Mouse (Mus musculus): ENCODE data around the gene Ncor1. TPM values are rescaled to one million over a fixed set of nuclear protein-coding genes. Genes with fewer than 3 reads are reported as not detected.
"Not testable (repeated sequence)": the region's sequence is repeated elsewhere in the genome, so short reads cannot be mapped to it uniquely, and the experiment has no call there.

Ncor1 gene
- 100 to 1,000 TPM; 238 to 310 (median 267) TPM for total RNA-seq (2022)

DNA sequence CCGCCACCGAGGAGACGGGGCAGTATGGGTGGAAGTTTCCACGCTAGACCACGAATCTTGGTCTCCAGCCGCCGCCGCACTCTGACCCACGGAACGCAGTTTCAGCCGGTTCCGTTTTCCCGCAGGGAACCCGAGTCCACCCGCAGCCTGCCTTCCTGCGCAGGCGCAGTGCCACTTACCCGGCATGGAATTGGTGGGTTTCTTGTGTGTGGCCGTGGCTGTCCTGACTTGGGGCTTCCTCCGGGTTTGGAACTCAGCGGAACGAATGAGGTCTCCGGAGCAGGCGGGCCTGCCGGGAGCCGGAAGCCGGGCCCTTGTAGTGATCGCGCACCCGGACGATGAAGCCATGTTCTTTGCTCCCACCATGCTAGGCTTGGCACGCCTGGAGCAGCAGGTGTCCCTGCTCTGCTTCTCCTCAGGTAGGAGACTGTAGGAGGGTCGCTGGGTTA lies at the start of gene Ncor1, which contains the start of gene Pigl:
Gene Ncor1 (minus strand): TSS at position 266 of the 449 bp plus-strand sequence.
Gene Pigl (plus strand): TSS at position 185 of the 449 bp plus-strand sequence.
- DNase-seq (ENCODE audit: low spot score in 2 of 2): peak; percentile 80 to 81

DNA sequence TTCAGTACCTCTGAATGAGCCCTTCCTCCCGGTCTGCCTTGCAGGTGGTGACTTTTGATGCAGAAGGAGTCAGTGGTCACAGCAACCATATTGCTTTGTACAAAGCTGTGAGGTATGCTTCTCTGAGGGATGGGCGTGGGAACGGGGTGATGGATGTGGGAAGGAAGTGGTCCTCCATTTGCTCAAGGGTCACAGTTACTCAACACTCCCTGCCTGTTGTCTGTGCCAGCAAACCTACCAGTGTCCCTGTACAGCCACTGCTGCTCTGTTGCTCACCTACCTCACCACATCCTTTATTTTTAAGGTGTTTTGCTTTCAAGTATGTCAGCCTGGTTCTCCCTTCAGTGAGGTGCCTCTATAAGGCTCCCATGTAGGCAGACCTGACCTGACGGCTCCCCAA lies 49.3 kb upstream of the Ncor1 start:
- no peak for DNase-seq (ENCODE audit: low spot score in 2 of 2)

DNA sequence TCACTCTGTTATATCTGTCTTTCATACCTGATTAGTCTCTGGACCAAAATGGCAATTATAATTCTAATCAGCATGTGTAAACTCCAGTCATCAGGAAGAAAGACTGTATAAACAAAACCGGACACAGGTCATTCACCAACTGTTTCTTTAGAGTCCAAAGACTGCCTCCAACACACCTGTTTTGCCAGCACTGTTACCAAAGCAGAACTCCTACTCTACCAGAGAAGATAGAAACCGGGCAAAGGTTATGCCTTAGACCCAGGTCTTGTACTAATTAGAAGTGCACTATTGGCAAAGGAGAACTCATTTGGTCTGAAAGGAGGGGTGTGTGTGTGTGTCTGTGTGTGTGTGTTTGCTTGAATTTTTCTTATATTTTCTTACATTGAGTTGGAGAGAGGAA lies 42.2 kb upstream of the Ncor1 start:
- DNase-seq (ENCODE audit: low spot score in 2 of 2): no peak

DNA sequence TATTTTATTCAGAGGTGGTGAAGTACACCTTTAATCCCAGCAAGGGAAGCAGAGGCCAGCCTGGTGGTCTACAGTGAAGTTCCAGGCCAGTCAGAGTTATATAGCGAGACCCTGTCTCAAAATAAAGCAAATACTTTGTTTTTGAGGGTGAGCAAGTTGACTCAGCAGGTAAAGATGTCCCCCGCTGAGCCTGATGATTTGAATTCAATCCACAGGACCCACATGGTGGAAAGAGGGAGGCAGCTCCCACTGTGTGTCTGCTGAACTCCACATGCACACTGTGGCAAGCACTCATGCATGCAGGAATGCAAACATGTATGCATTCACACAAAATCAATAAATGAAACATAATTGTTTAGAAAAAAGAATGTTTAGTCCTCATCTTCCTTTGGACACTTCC lies 40.5 kb upstream of the Ncor1 start:
- DNase-seq (ENCODE audit: low spot score in 2 of 2): no peak

DNA sequence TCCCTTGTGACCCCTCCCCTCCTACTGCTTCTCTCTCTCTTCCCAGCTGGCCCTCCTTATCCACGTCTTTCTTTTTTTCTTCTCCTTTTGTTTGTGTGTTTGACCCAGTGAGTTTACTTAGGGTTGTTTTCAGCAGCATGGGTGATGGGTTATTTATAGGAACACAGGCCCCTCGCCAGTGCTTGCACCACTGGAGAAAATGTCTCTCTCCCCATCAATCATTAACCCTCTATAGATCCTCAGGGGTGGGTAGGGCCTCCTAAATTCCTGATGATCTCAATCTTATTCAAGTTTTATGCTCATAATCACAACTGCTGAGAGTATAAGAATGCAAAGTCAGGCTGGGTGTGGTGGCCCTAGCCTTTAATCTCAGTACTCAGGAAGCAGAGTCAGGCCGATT lies 38.8 kb upstream of the Ncor1 start:
- DNase-seq (ENCODE audit: low spot score in 2 of 2): no peak

DNA sequence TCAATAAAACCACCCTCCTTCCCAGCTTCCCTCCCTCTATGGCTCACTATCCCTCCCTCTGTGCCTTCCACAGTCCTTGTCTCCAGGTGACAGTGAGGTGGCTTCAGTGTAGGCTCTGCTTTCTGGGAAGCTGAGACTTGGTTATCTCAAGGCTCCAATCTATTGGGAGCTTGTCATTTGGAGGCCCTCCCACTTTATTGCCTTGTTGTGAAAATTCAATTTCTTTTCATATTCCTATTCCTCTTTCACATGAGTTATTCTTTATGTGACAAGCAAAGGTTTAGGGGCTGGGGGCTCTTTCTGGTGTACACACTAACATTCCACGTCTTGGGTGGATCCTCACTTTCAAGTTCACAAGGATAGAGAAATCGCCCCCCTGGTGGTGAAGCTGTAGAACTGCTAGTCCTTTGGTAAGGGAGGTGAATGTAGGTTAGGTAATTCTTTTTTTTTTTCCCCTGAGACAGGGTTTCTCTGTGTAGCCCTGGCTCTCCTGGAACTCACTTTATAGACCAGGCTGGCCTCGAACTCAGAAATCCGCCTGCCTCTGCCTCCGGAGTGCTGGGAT lies 37.9 kb upstream of the Ncor1 start:
- no peak for DNase-seq (ENCODE audit: low spot score in 2 of 2)

GRCm38 (mm10) chr11:62495276-62495801 lies 37.0 kb upstream of the Ncor1 start:
- peak in 1 of 2 experiments; percentile 11 for DNase-seq (ENCODE audit: low spot score in 2 of 2)

DNA sequence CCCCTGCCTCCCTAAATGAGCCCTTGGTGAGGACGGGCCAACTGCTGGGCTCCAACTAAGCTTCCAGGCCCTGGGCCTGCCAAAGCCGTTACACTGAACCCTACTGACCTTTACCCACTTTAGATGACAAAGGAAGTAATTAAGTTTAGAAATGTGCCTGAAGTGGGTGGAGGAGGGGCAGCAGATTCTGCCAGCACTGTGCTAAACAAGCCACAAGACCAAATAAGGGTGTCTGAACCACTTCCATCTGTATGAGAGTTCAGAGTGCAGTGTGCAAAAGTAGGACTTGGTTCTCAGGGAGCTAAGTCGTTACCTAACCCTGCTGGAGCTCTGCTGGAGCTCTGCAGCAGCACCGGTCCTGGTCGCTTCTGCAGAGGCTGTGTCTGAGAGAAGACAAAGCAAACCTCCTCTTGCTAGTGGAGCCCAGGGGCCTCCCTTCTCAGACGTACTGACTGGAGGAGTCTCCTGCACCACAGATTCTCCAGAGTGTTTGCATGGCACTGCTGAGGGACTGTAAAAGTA lies 36.5 kb upstream of the Ncor1 start:
- peak; percentile 9 to 43 for DNase-seq (ENCODE audit: low spot score in 2 of 2)

GRCm38 (mm10) chr11:62493701-62494100 lies 35.4 kb upstream of the Ncor1 start:
- DNase-seq (ENCODE audit: low spot score in 2 of 2): no peak

- DNase-seq (ENCODE audit: low spot score in 2 of 2): no peak
These were observed 29.4 kb upstream of the Ncor1 start for GRCm38 (mm10) chr11:62487540-62488350.

DNA sequence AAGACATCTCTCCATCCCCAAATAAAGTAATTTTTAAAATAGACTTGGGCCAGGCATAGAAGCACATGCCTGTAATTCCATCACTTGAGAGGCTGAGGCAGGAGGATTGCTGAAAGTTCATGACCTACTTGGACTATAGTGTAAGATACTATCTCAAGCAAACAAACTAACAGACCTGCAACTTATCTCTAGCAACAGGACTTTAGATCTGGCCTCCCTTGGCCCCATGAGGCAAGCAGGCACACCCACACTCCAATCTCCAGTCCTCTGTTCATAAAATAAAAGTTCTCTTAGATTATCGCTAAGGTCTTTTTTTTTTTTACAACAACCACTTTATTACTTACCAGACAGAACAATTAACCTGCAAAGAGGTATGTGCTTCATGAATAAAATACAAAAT lies 28.6 kb upstream of the Ncor1 start:
- no peak for DNase-seq (ENCODE audit: low spot score in 2 of 2)

DNA sequence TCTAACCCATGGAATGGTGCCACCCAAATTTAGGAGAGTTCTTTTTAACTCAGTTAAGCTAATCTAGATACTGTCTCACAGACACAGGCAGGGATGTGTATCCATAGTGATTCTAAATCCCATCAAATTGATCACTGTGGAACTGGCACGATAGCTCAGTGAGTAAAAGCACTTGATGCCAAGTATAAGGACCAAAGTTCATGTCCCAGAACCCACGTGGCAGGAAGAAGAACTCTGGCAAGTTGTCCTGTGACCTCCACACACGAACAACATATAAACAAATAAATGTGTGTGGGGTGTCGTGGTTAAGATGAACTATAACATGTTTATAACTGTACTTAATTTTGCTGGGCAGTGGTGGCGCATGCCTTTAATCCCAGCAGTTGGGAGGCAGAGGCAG lies 21.2 kb upstream of the Ncor1 start:
- no peak for DNase-seq (ENCODE audit: low spot score in 2 of 2)

GRCm38 (mm10) chr11:62478931-62479330 lies 20.6 kb upstream of the Ncor1 start:
- DNase-seq (ENCODE audit: low spot score in 2 of 2): no peak

DNA sequence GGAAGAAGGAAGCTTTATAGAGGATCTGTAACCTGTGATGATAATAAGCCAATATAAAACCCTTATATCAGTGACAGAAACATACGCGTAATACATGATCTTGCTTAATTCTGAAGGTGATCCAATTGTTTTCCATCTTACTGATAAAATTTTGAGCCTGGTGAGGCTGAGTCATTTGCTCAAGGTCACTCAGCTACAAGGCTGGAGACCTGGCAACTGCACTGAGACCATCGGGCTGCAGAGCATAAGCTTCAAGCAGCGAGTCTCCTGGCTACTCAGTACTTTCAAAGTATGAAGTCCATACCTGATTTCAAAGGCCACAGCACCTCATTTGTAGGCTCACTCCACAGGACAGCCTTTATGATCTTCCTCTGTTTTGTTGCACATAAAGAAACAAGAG lies 17.8 kb upstream of the Ncor1 start:
- no peak for DNase-seq (ENCODE audit: low spot score in 2 of 2)

- no peak for DNase-seq (ENCODE audit: low spot score in 2 of 2)
These were observed 15.2 kb upstream of the Ncor1 start for GRCm38 (mm10) chr11:62473516-62473915.

DNA sequence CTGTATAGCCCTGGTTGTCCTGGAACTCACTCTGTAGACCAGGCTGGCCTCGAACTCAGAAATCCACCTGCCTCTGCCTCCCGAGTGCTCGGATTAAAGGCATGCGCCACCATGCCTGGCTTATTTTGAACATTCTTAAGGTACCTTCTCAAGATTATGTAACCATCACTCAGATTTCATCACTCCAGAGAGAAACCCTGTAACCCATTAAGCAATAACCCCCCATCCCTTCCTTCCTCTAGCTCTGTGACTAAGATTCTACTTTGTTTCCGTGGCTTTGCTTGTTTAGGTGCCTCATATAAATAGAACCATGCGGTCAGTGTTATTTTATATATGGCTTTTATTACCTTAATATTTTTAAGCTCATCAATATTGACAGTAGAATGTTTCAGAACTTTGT lies 12.1 kb upstream of the Ncor1 start:
- no peak for DNase-seq (ENCODE audit: low spot score in 2 of 2)

- DNase-seq (ENCODE audit: low spot score in 2 of 2): not testable (repeated sequence)
These were observed 8.9 kb upstream of the Ncor1 start for GRCm38 (mm10) chr11:62467289-62467688.

- no peak for DNase-seq (ENCODE audit: low spot score in 2 of 2)
These were observed 8.2 kb upstream of the Ncor1 start for GRCm38 (mm10) chr11:62466546-62466945.

GRCm38 (mm10) chr11:62465849-62466248 lies 7.5 kb upstream of the Ncor1 start:
- no peak for DNase-seq (ENCODE audit: low spot score in 2 of 2)

DNA sequence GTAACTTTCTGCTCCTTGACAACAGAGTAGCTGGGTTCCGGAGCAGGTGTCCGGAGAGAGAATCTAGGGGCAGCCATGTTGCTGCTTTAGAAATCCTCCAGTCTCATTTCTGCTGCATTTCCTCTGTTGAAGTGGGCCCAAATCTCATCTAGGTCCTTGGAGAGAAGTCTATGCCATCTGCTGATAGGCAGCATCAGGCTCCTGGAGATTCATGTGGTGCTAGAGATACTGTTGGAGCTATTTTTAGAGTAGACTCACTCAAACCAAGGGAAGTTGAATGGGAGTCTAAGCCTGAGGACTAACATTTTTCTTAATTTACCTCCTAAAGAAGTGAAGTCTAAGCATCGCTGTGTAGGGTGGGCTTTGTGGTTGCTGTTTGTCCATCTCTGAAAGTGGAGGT lies 6.4 kb upstream of the Ncor1 start:
- DNase-seq (ENCODE audit: low spot score in 2 of 2): no peak

- DNase-seq (ENCODE audit: low spot score in 2 of 2): no peak
These were observed 5.0 kb upstream of the Ncor1 start for GRCm38 (mm10) chr11:62463225-62463915.

DNA sequence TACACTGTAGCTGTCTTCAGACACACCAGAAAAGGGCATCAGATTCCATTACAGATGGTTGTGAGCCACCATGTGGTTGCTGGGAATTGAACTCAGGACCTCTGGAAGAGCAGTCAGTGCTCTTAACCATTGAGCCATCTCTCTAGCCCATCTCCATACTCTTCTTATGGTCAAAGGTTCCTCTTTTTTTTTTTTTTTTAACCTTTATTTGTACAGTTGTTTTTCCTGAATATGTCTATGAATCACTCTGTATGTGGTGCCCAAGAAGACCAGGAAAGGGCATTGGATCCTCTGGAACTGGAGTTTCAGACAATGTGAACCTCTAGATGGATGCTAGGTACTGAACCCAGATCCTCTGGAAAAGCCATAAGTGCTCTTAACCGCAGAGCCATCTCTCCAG lies 4.2 kb upstream of the Ncor1 start:
- not testable (repeated sequence) for DNase-seq (ENCODE audit: low spot score in 2 of 2)

Data from left cerebral cortex, adult 8-10 months (tissue).